ENCODE assay signal across 8 mouse cellular contexts in genomic region chr19:57198029-57198428, GRCm38 (mm10).
DNase-seq lines count a peak whose midpoint lies in the region; ATAC-seq and TF ChIP-seq lines count a peak whose summit lies in the region.

No protein-coding gene starts in this region.

- DNase-seq in kidney, postnatal 4 days = no peak
- DNase-seq in cerebellum, adult 9-11 months = peak; percentile 72
- no peak for DNase-seq in forebrain, postnatal 0 days
- no peak for DNase-seq in gastrocnemius, adult 18-20 months (ENCODE audit: low spot score)
- no peak for DNase-seq in spleen, postnatal 10 days (ENCODE audit: low spot score in 2 of 2)
- no peak for DNase-seq in spleen, adult 12 weeks (ENCODE audit: low spot score)

- peaks cover 24% of the 10 kb centered on the region for H3K27me3 ChIP-seq in kidney, embryonic 15.5 days
- no peaks in the 10 kb centered on the region for H3K27me3 ChIP-seq in forebrain, postnatal 0 days (ENCODE audit: insufficient read depth, low read length)
- H3K27me3 ChIP-seq in myocyte (ENCODE audit: control insufficient read depth, insufficient read depth, insufficient read length) = no peaks in the 10 kb centered on the region

- 0 out of 2 replicates have a peak overlapping the region, but pooled peaks have one; percentile 52 for H3K4me3 ChIP-seq in kidney, embryonic 15.5 days (replicated peaks)
- 0 out of 2 replicates have a peak overlapping the region, but pooled peaks have one; percentile 51 for H3K4me3 ChIP-seq in forebrain, postnatal 0 days (ENCODE audit: low read depth, low read length)
- peak overlapping the region; percentile 29 for H3K4me3 ChIP-seq in myocyte

- no peak for TF ChIP-seq POLR2A in myocyte (IDR thresholded peaks at IDR 0.05; ENCODE audit: insufficient read length, low read depth)

- no peaks in the 10 kb centered on the region for H3K36me3 ChIP-seq in kidney, embryonic 15.5 days
- no peaks in the 10 kb centered on the region for H3K36me3 ChIP-seq in forebrain, postnatal 0 days (ENCODE audit: insufficient read depth)
- H3K36me3 ChIP-seq in myocyte (ENCODE audit: control insufficient read depth, insufficient read depth) = no peaks in the 10 kb centered on the region

- TF ChIP-seq CTCF in forebrain, postnatal 0 days (IDR thresholded peaks at IDR 0.05; ENCODE audit: low read depth) = no peak

- no peak overlapping the region for H3ac ChIP-seq in myocyte (ENCODE audit: control insufficient read depth, insufficient read length)

- ATAC-seq in kidney, embryonic 15.5 days (replicated peaks; ENCODE audit: low FRiP score) = peak; percentile 19; the same call in 1 of the 2 replicates
- peak; percentile 33; the same call in 1 of the 2 replicates for ATAC-seq in forebrain, postnatal 0 days

- H3K9me3 ChIP-seq in kidney, embryonic 15.5 days (replicated peaks) = no peaks in the 10 kb centered on the region
- no peaks in the 10 kb centered on the region for H3K9me3 ChIP-seq in forebrain, postnatal 0 days (ENCODE audit: low read length)

- H3K79me2 ChIP-seq in myocyte (ENCODE audit: control insufficient read depth, insufficient read depth) = peaks cover 4% of the 10 kb centered on the region

- peaks cover 52% of the 10 kb centered on the region for H3K4me1 ChIP-seq in kidney, embryonic 15.5 days
- peaks cover 24% of the 10 kb centered on the region for H3K4me1 ChIP-seq in forebrain, postnatal 0 days (ENCODE audit: insufficient read depth)

- H3K9ac ChIP-seq in kidney, embryonic 15.5 days = no peak overlapping the region
- H3K9ac ChIP-seq in forebrain, postnatal 0 days = peak overlapping the region; percentile 61

- H3K27ac ChIP-seq in kidney, embryonic 15.5 days = peak overlapping the region; percentile 80
- 0 out of 2 replicates have a peak overlapping the region, but pooled peaks have one; percentile 82 for H3K27ac ChIP-seq in forebrain, postnatal 0 days (ENCODE audit: low read depth, low read length)

- H3K4me2 ChIP-seq in kidney, embryonic 15.5 days = peak overlapping the region; percentile 89
- H3K4me2 ChIP-seq in forebrain, postnatal 0 days (ENCODE audit: low read depth) = peak overlapping the region; percentile 80
- H3K4me2 ChIP-seq in myocyte (ENCODE audit: low read depth) = peak overlapping the region; percentile 79

- 33% methylated on average over 5 of the region's 5 CpGs for WGBS in kidney, embryonic 15.5 days
- 24% methylated on average over 5 of the region's 5 CpGs for WGBS in forebrain, postnatal 0 days

TF ChIP-seq in myocyte, 11 proteins besides CTCF, POLR2A, EP300 and RAD21:
- no peak for TF ChIP-seq REST (IDR thresholded peaks at IDR 0.05; ENCODE audit: insufficient read depth, insufficient read length)
- no peak for TF ChIP-seq MAX (IDR thresholded peaks at IDR 0.05; ENCODE audit: low read depth)
- TF ChIP-seq CEBPB (IDR thresholded peaks at IDR 0.05; ENCODE audit: insufficient read depth, poor library complexity, severe bottlenecking) = no peak
- no peak for TF ChIP-seq USF1 (IDR thresholded peaks at IDR 0.05; ENCODE audit: low read depth)
- no peak for TF ChIP-seq POLR2AphosphoS2 (IDR thresholded peaks at IDR 0.05; ENCODE audit: insufficient read length, low read depth)
- no peak for TF ChIP-seq E2F4 (IDR thresholded peaks at IDR 0.05; ENCODE audit: insufficient read depth)
- peak in 1 of 3 experiments; percentile 47 for TF ChIP-seq MYOD1 (IDR thresholded peaks at IDR 0.05; ENCODE audit: control insufficient read depth in 1 of 3, insufficient read length in 2 of 3, low read depth in 2 of 3)
- TF ChIP-seq MYOG (IDR thresholded peaks at IDR 0.05; ENCODE audit: control insufficient read depth in 1 of 3, insufficient read depth in 1 of 3, insufficient read length in 2 of 3, low read depth in 2 of 3) = peak in 1 of 3 experiments; percentile 18
- no peak for TF ChIP-seq TCF3 (IDR thresholded peaks at IDR 0.05; ENCODE audit: insufficient read length, low read depth)
- no peak for TF ChIP-seq SRF (IDR thresholded peaks at IDR 0.05; ENCODE audit: control insufficient read depth, insufficient read length, low read depth)
- no peak for TF ChIP-seq TCF12 (IDR thresholded peaks at IDR 0.05; ENCODE audit: insufficient read depth, poor library complexity, severe bottlenecking)
